Mouse (Mus musculus): ENCODE data around the gene Olfr1441. TPM values are rescaled to one million over a fixed set of nuclear protein-coding genes. Genes with fewer than 3 reads are reported as not detected.

The Olfr1441 gene
- total RNA-seq (2014; fragmentation: Nextera tagmentation), result not detected in 2 replicates
- not detected in 2 replicates for total RNA-seq (2017)

- no peak for ATAC-seq (replicated peaks; ENCODE audit: poor library complexity, severe bottlenecking)
Observed at GRCm38 (mm10) chr19:12417361-12417760, at the start of gene Olfr1441. Gene Olfr1441 (plus strand): TSS chr19:12417433.

GRCm38 (mm10) chr19:12373004-12373403 is 44.2 kb upstream of the Olfr1441 start:
- no peak for ATAC-seq (replicated peaks; ENCODE audit: poor library complexity, severe bottlenecking)

DNA sequence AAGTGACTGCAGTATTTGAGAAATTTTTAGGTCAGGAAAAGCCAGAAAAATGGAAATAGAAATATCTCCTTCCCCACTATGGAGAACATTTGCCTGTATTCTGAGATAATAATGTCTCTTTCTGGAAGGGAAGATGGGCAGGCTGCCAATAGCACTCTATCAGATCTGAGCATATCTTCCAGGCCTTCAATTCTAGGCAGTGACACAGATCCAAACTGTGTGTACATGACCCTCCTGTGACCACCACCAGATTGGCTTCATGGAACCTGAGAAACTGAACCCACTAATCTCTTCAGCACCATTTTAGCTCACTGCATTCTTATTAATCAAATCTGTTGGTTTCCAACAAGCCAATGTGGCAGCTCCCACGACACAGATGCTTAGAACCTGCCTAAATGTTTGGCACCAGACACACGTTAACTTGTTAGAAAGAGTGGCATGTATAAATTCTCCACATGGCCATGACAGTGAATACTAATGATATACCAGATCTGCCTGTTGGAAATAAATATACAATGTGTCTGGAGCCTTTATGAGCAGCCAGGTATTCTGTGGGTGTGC is 42.7 kb upstream of the Olfr1441 start:
- no peak for ATAC-seq (replicated peaks; ENCODE audit: poor library complexity, severe bottlenecking)

DNA sequence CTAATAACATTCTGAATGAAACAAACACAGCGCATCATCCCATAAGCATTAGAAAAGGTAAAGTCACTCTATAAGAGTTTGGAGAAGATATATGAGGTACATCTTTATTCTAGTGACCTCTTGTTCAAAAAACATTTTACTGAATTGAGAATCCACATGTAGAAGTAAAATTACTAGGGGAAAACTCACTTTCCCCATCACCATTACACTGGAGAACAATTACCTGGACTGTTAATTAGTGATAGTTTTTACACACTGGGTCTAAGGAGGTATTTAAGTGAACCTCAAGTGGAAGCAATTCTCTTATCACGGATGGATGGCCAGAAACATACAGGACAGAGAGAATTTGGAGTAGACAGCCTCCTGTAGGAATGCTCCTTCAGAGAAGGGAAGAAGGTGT is 30.3 kb upstream of the Olfr1441 start, which contains the start of gene Olfr1440:
Gene Olfr1440 (plus strand): TSS at position 301 of the 400 bp plus-strand sequence.
- ATAC-seq (replicated peaks; ENCODE audit: poor library complexity, severe bottlenecking), result no peak

GRCm38 (mm10) chr19:12413737-12414136 is 3.5 kb upstream of the Olfr1441 start:
- ATAC-seq (replicated peaks; ENCODE audit: poor library complexity, severe bottlenecking), result no peak

- no peak for ATAC-seq (replicated peaks; ENCODE audit: poor library complexity, severe bottlenecking)
Observed at GRCm38 (mm10) chr19:12418312-12418711, 1.1 kb downstream of the Olfr1441 start.

GRCm38 (mm10) chr19:12420555-12420954 is 3.3 kb downstream of the Olfr1441 start:
- ATAC-seq (replicated peaks; ENCODE audit: poor library complexity, severe bottlenecking), result no peak

GRCm38 (mm10) chr19:12421680-12422079 is 4.4 kb downstream of the Olfr1441 start:
- ATAC-seq (replicated peaks; ENCODE audit: poor library complexity, severe bottlenecking), result no peak

GRCm38 (mm10) chr19:12427101-12427500 is 9.9 kb downstream of the Olfr1441 start:
- peak; percentile 74 for ATAC-seq (replicated peaks; ENCODE audit: poor library complexity, severe bottlenecking)

GRCm38 (mm10) chr19:12427605-12428004 is 10.4 kb downstream of the Olfr1441 start, which contains the start of gene Pfpl:
Gene Pfpl (plus strand): TSS chr19:12427905.
- no peak for ATAC-seq (replicated peaks; ENCODE audit: poor library complexity, severe bottlenecking)

- ATAC-seq (replicated peaks; ENCODE audit: poor library complexity, severe bottlenecking), result peak; percentile 26
Observed at GRCm38 (mm10) chr19:12433033-12433432, 15.8 kb downstream of the Olfr1441 start.

- peak; percentile 73 for ATAC-seq (replicated peaks; ENCODE audit: poor library complexity, severe bottlenecking)
Observed at GRCm38 (mm10) chr19:12435011-12435416, 17.8 kb downstream of the Olfr1441 start.

DNA sequence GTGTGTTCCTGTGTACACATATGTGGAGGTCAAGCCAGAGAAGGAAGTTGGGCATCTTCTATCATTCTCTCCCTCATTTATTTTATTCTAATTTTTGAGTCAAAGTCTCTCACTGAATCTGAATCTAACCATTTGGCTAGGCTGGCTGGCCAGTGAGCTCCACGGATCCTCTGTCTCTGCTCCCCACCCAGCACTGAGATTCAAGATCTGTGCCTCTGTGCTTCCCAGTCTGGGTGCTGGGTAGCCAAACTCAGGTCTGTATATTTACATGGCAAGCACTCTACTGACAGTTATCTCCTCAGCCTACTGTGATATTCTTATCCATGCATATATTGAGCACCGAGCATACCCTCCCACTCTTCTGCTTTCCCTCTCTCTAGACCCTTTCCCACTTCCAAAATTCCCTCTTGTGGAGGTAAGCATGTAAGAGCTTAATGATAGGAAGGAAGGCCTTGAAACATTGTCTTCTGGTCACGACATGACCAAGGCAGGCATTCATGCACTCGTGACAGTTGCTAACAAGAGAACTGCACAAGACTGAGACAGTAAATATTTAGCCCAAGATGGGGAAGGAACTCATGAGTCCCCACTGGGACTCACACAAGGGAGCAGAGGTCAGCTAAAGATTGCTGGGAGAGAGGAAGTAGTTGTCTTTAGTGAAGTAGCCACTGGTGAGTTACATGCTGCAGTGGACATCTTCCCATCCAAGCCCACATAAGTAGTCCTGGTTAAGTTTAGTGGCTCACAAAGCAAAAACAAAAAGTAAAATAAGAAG is 18.7 kb downstream of the Olfr1441 start:
- ATAC-seq (replicated peaks; ENCODE audit: poor library complexity, severe bottlenecking), result no peak

DNA sequence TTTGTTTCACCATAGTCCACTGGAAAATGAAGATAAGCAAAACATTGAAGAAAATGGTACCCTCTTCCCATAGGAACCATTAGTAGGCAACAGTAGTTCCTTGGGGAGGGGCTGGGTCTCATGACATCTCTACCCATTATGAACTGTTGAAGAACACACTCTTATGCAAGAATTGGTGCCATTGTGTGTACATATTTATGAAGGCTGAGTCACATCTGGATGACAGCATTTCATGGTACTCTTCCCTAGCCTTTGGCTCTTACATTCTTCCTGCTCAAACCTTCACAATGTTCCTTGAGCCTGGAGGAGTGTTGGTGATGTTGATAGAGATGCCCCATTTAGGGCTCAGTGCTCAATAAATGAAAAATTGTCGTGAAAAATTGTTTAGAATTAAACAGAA is 22.3 kb downstream of the Olfr1441 start:
- peak; percentile 22 for ATAC-seq (replicated peaks; ENCODE audit: poor library complexity, severe bottlenecking)

- ATAC-seq (replicated peaks; ENCODE audit: poor library complexity, severe bottlenecking), result peak; percentile 64
Observed at GRCm38 (mm10) chr19:12440103-12440725, 23.0 kb downstream of the Olfr1441 start.

DNA sequence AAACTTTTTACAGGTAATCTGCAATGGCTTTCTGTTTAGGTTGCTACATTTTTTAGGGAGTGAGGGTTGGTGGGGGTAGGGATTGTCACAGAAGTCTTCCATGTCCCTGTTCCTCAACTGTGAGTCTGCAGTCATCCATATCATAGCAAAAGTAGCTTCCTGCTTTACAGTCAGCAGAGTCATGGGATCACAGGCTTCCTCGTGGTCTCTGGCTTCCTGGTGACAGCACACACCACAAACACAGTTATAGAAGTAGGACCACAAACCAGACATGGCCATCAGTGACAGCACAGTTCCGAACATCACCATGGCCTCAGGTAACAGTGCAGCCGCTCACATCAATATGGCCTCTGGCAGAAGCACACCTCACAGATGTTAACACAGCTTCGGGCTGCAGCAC is 25.3 kb downstream of the Olfr1441 start:
- ATAC-seq (replicated peaks; ENCODE audit: poor library complexity, severe bottlenecking), result peak; percentile 70

DNA sequence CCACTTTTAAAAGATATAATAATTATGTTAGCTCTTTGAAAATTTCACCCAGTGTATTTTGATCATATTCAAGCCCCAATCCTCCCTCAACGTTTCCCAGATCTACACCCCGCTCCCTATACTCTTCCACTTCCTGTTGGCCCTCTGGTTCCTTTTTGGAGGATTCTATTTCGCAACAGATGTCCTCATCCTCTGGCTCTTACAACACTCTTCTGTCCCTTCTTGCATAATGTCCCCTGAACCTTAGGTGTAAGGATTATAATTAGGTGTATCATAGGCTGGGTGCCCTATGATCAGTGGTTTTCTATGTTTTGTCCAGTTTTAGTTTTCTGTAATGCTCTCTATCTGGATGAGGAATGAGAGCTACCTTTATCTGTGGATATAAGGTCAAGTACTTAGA is 27.8 kb downstream of the Olfr1441 start:
- peak; percentile 85 for ATAC-seq (replicated peaks; ENCODE audit: poor library complexity, severe bottlenecking)

GRCm38 (mm10) chr19:12457401-12458066 is 40.3 kb downstream of the Olfr1441 start:
- ATAC-seq (replicated peaks; ENCODE audit: poor library complexity, severe bottlenecking), result peak; percentile 86

DNA sequence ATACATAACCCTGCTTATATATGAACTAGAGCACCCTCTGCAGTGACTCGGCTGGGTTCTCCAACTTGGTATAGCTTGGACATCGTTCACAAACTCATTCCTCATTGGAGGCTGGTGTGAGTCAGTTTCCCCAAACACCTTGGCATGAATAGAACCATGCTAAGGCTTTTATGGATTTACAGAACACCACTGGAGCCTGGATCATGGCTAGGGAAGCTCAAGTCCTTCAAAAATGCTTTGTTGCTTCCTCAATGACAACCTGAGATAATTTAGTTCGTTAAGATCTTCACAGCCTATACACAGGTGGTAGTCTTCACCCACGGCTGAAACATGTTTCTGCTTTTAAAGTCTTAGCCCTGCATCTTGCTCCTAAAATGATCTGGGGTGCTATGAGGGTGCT is 42.3 kb downstream of the Olfr1441 start:
- no peak for ATAC-seq (replicated peaks; ENCODE audit: poor library complexity, severe bottlenecking)

Measured in granulocyte monocyte progenitor cell, adult 5-6 weeks (primary cell).